Mouse (Mus musculus) thymus, postnatal 36 days (tissue): ENCODE results near the gene Abca9.

Experiments used
- DNase-seq, 2 experiments: peaks; one replicate each; pipeline ENCODE4 v3.0.0; 2022; ENCODE audit warnings: mixed read lengths in 2 of 2

The Abca9 gene

GRCm38 (mm10) chr11:110060127-110060526 is 107.9 kb downstream of the Abca9 start:
- DNase-seq = no peak

- no peak for DNase-seq
These were observed 114.3 kb downstream of the Abca9 start for GRCm38 (mm10) chr11:110053681-110054080.
